Mouse (Mus musculus): ENCODE measurements around the gene Tmem51. TPM values are rescaled to one million over a fixed set of nuclear protein-coding genes. Genes with fewer than 3 reads are reported as not detected.
"Not testable (repeated sequence)": the region's sequence is repeated elsewhere in the genome, so short reads cannot be mapped to it uniquely, and the experiment has no call there.

Gene Tmem51
- polyA plus RNA-seq, 1 experiment from 2014 or later = 18.6 TPM

- ATAC-seq (ENCODE audit: low read depth) = no peak
- Histone ChIP-seq H3K9me3 (replicated peaks; ENCODE audit: control insufficient read depth, low read length) (no peaks in the 10 kb centered on the region), H3K36me3 (ENCODE audit: control insufficient read depth, insufficient read depth) (no peaks in the 10 kb centered on the region), H3K4me2 (ENCODE audit: low read depth, low read length) (no peak overlapping the region), H3K27me3 (ENCODE audit: control insufficient read depth, insufficient read depth, low read depth, low read length) (no peaks in the 10 kb centered on the region), H3K4me3 (ENCODE audit: low read depth, low read length) (no peak overlapping the region), H3K4me1 (ENCODE audit: control insufficient read depth, low read depth, low read length) (peaks cover 24% of the 10 kb centered on the region), H3K27ac (ENCODE audit: low read length) (no peak overlapping the region), H3K9ac (ENCODE audit: low read depth, low read length) (no peak overlapping the region)
- WGBS (ENCODE audit: insufficient replicate concordance) = 72% methylated on average over 22 of the region's 22 CpGs
These were observed 26.4 kb downstream of the Tmem51 start for GRCm38 (mm10) chr4:142057529-142058216.

- peaks cover 41% of the 10 kb centered on the region for H3K4me1 ChIP-seq (ENCODE audit: control insufficient read depth, low read depth, low read length)
- no peak overlapping the region for H3K4me2 ChIP-seq (ENCODE audit: low read depth, low read length)
- no peak for ATAC-seq (ENCODE audit: low read depth)
- WGBS (ENCODE audit: insufficient replicate concordance) = 77% methylated on average over 8 of the region's 8 CpGs
- H3K9me3 ChIP-seq (replicated peaks; ENCODE audit: control insufficient read depth, low read length) = no peaks in the 10 kb centered on the region
- no peaks in the 10 kb centered on the region for H3K27me3 ChIP-seq (ENCODE audit: control insufficient read depth, insufficient read depth, low read depth, low read length)
- no peak overlapping the region for H3K27ac ChIP-seq (ENCODE audit: low read length)
- no peak overlapping the region for H3K4me3 ChIP-seq (ENCODE audit: low read depth, low read length)
- H3K9ac ChIP-seq (ENCODE audit: low read depth, low read length) = no peak overlapping the region
- no peaks in the 10 kb centered on the region for H3K36me3 ChIP-seq (ENCODE audit: control insufficient read depth, insufficient read depth)
These were observed 28.5 kb downstream of the Tmem51 start for GRCm38 (mm10) chr4:142055600-142055999.

GRCm38 (mm10) chr4:142054580-142054979, 29.5 kb downstream of the Tmem51 start:
- Histone ChIP-seq H3K9ac (ENCODE audit: low read depth, low read length) (no peak overlapping the region), H3K4me2 (ENCODE audit: low read depth, low read length) (no peak overlapping the region), H3K4me3 (ENCODE audit: low read depth, low read length) (no peak overlapping the region), H3K9me3 (replicated peaks; ENCODE audit: control insufficient read depth, low read length) (no peaks in the 10 kb centered on the region), H3K36me3 (ENCODE audit: control insufficient read depth, insufficient read depth) (no peaks in the 10 kb centered on the region), H3K27ac (ENCODE audit: low read length) (peak overlapping the region; percentile 82; the same call in 1 of the 2 replicates), H3K27me3 (ENCODE audit: control insufficient read depth, insufficient read depth, low read depth, low read length) (no peaks in the 10 kb centered on the region), H3K4me1 (ENCODE audit: control insufficient read depth, low read depth, low read length) (peaks cover 48% of the 10 kb centered on the region)
- ATAC-seq (ENCODE audit: low read depth) = no peak
- WGBS (ENCODE audit: insufficient replicate concordance) = 56% methylated on average over 11 of the region's 11 CpGs

- no peak overlapping the region for H3K9ac ChIP-seq (ENCODE audit: low read depth, low read length)
These were observed 30.2 kb downstream of the Tmem51 start for GRCm38 (mm10) chr4:142053661-142054448.

GRCm38 (mm10) chr4:142053261-142053660, 30.8 kb downstream of the Tmem51 start:
- WGBS (ENCODE audit: insufficient replicate concordance) = 32% methylated on average over 4 of the region's 4 CpGs
- Histone ChIP-seq H3K27me3 (ENCODE audit: control insufficient read depth, insufficient read depth, low read depth, low read length) (no peaks in the 10 kb centered on the region), H3K4me3 (ENCODE audit: low read depth, low read length) (no peak overlapping the region), H3K4me1 (ENCODE audit: control insufficient read depth, low read depth, low read length) (peaks cover 60% of the 10 kb centered on the region), H3K36me3 (ENCODE audit: control insufficient read depth, insufficient read depth) (no peaks in the 10 kb centered on the region), H3K9me3 (replicated peaks; ENCODE audit: control insufficient read depth, low read length) (no peaks in the 10 kb centered on the region), H3K27ac (ENCODE audit: low read length) (peak overlapping the region; percentile 82), H3K9ac (ENCODE audit: low read depth, low read length) (no peak overlapping the region), H3K4me2 (ENCODE audit: low read depth, low read length) (no peak overlapping the region)
- ATAC-seq (ENCODE audit: low read depth) = peak; percentile 44

More at GRCm38 (mm10) chr4:142053661-142054448, 30.2 kb downstream of the Tmem51 start:
- H3K4me3 ChIP-seq (ENCODE audit: low read depth, low read length) = no peak overlapping the region
- H3K27me3 ChIP-seq (ENCODE audit: control insufficient read depth, insufficient read depth, low read depth, low read length) = no peaks in the 10 kb centered on the region
- H3K36me3 ChIP-seq (ENCODE audit: control insufficient read depth, insufficient read depth) = no peaks in the 10 kb centered on the region
- WGBS (ENCODE audit: insufficient replicate concordance) = 40% methylated on average over 9 of the region's 9 CpGs
- ATAC-seq (ENCODE audit: low read depth) = no peak
- H3K4me2 ChIP-seq (ENCODE audit: low read depth, low read length) = no peak overlapping the region
- H3K9me3 ChIP-seq (replicated peaks; ENCODE audit: control insufficient read depth, low read length) = no peaks in the 10 kb centered on the region
- peaks cover 56% of the 10 kb centered on the region for H3K4me1 ChIP-seq (ENCODE audit: control insufficient read depth, low read depth, low read length)
- H3K27ac ChIP-seq (ENCODE audit: low read length) = peak overlapping the region; percentile 82

GRCm38 (mm10) chr4:142052391-142053132, 31.5 kb downstream of the Tmem51 start:
- Histone ChIP-seq H3K4me1 (ENCODE audit: control insufficient read depth, low read depth, low read length) (peaks cover 64% of the 10 kb centered on the region), H3K36me3 (ENCODE audit: control insufficient read depth, insufficient read depth) (no peaks in the 10 kb centered on the region), H3K9ac (ENCODE audit: low read depth, low read length) (no peak overlapping the region), H3K27me3 (ENCODE audit: control insufficient read depth, insufficient read depth, low read depth, low read length) (no peaks in the 10 kb centered on the region), H3K27ac (ENCODE audit: low read length) (peak overlapping the region; percentile 82), H3K4me3 (ENCODE audit: low read depth, low read length) (no peak overlapping the region), H3K4me2 (ENCODE audit: low read depth, low read length) (peak overlapping the region; percentile 22; the same call in 1 of the 2 replicates), H3K9me3 (replicated peaks; ENCODE audit: control insufficient read depth, low read length) (no peaks in the 10 kb centered on the region)
- 38% methylated on average over 21 of the region's 22 CpGs for WGBS (ENCODE audit: insufficient replicate concordance)
- peak; percentile 69 for ATAC-seq (ENCODE audit: low read depth)

GRCm38 (mm10) chr4:142051883-142052282, 32.2 kb downstream of the Tmem51 start:
- WGBS (ENCODE audit: insufficient replicate concordance) = 71% methylated on average over 6 of the region's 6 CpGs
- H3K4me1 ChIP-seq (ENCODE audit: control insufficient read depth, low read depth, low read length) = peaks cover 63% of the 10 kb centered on the region
- not testable (repeated sequence) for H3K9ac ChIP-seq (ENCODE audit: low read depth, low read length)

GRCm38 (mm10) chr4:142049963-142050362, 34.1 kb downstream of the Tmem51 start:
- ATAC-seq (ENCODE audit: low read depth) = no peak
- H3K4me1 ChIP-seq (ENCODE audit: control insufficient read depth, low read depth, low read length) = peaks cover 63% of the 10 kb centered on the region
- WGBS (ENCODE audit: insufficient replicate concordance) = 77% methylated on average over 5 of the region's 5 CpGs

More at GRCm38 (mm10) chr4:142051883-142052282, 32.2 kb downstream of the Tmem51 start:
- peak overlapping the region; percentile 22; the same call in 1 of the 2 replicates for H3K4me2 ChIP-seq (ENCODE audit: low read depth, low read length)
- peak overlapping the region; percentile 65 for H3K27ac ChIP-seq (ENCODE audit: low read length)
- H3K36me3 ChIP-seq (ENCODE audit: control insufficient read depth, insufficient read depth); H3K4me3 ChIP-seq (ENCODE audit: low read depth, low read length); ATAC-seq (ENCODE audit: low read depth); H3K27me3 ChIP-seq (ENCODE audit: control insufficient read depth, insufficient read depth, low read depth, low read length); H3K9me3 ChIP-seq (replicated peaks; ENCODE audit: control insufficient read depth, low read length): not testable (repeated sequence)

More at GRCm38 (mm10) chr4:142049963-142050362, 34.1 kb downstream of the Tmem51 start:
- Histone ChIP-seq H3K27ac (ENCODE audit: low read length) (no peak overlapping the region), H3K27me3 (ENCODE audit: control insufficient read depth, insufficient read depth, low read depth, low read length) (no peaks in the 10 kb centered on the region), H3K36me3 (ENCODE audit: control insufficient read depth, insufficient read depth) (no peaks in the 10 kb centered on the region), H3K4me3 (ENCODE audit: low read depth, low read length) (no peak overlapping the region), H3K9me3 (replicated peaks; ENCODE audit: control insufficient read depth, low read length) (no peaks in the 10 kb centered on the region), H3K9ac (ENCODE audit: low read depth, low read length) (no peak overlapping the region), H3K4me2 (ENCODE audit: low read depth, low read length) (no peak overlapping the region)
